Mouse (Mus musculus): ENCODE measurements around the gene Mdm2.

DNA sequence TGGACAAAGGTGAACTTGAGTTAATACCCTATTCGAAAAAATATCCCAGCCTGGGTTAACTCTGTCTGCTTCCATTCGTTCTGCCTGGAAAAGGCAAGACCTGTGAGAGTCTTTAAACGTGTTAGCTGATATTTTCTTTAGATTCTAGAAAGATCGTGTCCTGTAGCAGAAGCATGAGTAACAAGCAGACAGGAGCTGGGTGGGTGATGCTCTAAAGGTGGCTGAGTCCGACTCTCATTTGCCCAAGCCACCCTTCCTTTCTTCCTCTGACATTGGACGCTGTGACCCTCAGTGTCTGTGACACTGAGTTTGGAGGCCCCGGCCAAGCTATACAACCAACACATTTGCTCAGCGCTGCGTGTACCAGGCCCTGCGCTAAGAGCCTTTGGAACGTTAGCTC, 65.7 kb downstream of the Mdm2 start:
- TF ChIP-seq EP300 (IDR thresholded peaks at IDR 0.05; ENCODE audit: insufficient read depth, low read depth, low read length) = no peak
- TF ChIP-seq POLR2A (IDR thresholded peaks at IDR 0.05; ENCODE audit: insufficient read depth, low read depth, low read length) = no peak
- no peak for TF ChIP-seq CTCF (IDR thresholded peaks at IDR 0.05)
